Mouse (Mus musculus) layer of hippocampus, adult 8-10 months (tissue): ENCODE data around the gene Ntn3. TPM values are rescaled to one million over a fixed set of nuclear protein-coding genes. Genes with fewer than 3 reads are reported as not detected.

Source experiments
- DNase-seq, 2 experiments: peaks; one replicate each; pipeline ENCODE4 v3.0.0; 2022; ENCODE audit warnings: low spot score in 2 of 2
- total RNA-seq, 4 experiments: library from RNA; stranded (reverse); gene quantifications; 2 replicates each; pipeline ENCODE4 v1.2.4; 2022

Gene Ntn3
- total RNA-seq, 4 experiments from 2014 or later = 8.6 to 10.1 (median 9.3) TPM

DNA sequence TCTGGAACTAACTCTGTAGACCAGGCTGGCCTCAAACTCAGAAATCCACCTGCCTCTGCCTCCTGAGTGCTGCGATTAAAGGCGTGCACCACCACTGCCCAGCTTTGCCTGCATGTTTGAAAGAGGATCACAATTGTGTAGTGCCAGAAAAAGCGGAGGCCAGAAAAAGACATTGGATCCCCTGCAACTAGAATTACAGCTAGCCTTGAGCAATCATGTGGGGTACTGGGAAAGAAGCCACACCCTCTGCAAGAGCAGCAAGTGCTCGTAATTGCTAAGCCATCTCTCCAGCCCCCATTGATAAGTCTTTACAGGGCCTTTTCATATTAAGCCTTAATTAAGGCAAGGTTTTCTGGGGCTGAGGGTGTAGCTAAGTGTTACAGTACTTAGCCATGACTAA lies 17.9 kb downstream of the Ntn3 start:
- DNase-seq = no peak

DNA sequence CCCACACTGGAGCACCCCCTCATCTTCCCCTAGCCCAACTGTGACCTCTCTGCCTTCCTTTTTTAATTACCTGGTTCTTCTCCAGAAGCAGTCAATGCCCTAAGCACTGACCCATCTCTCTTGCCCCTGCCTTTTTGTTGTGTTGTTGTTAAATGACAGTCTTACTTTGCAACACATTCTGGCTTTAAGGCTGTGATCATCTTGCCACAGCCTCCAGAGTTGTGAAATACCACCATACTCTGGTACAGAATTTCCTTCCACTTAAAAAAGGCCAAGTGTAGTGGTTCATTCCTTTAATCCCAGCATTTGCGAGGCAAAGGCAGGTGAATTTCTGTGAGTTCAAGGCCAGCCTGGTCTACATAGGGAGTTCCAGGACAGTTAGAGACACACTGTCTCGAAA lies 18.4 kb downstream of the Ntn3 start:
- no peak for DNase-seq

DNA sequence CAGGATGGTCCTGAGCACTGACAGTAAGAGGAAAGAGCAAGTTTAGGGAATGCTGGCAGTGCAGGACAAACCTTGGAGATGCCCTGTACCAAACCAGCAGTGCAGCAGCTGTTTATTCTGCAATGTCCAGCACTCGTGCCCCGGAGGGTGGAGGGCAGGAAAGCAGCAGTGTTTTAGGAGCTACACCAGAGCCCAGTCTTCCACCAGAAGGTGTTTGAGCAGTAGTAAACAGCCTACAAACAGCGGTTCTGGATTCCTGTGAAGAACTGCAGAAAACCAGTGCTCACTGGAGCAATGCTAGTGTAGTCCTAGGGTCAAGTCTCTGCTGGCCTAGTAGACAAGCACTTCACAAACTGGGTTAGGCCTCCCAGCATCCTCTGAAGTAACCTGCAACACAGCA lies 35.1 kb downstream of the Ntn3 start:
- DNase-seq = no peak

DNA sequence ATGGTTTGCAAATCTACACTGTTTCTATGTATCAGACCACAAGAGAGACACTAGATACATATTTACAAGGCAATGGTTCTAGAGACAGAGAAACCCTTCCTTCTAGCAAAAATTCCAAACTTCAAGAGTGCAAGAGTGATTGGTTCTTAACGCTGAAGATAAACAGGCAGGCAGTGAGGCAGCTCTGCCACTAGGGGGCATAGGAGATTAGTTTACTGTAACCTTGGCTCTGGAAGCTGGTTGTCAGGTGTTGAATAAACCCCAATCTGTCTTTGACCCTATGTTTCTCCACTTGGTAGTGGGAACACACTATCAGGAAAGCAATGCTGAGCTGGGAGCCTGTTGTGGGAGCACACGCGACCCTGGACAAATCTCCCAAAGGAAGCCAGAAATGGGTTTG lies 35.9 kb downstream of the Ntn3 start:
- DNase-seq = peak; percentile 61 to 69

DNA sequence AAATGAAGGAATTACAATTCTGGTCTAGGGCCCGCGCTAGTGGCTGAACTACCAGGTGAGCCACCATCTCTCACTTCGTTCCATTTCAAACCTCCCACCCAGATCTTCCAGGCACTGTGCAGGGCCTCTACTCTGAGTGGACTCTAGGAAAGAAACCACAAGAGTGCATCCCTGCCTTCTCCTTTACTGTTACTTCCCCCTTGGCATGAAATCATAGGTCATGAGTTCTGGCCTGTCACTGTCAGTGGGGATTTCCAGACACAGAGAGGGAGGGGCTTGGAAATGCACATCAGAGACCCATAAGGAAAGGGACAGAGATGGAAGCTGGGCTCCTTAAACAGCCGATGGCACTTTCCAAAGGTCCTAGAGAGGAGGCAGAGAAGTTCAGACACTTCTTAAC lies 37.6 kb downstream of the Ntn3 start:
- DNase-seq = no peak

DNA sequence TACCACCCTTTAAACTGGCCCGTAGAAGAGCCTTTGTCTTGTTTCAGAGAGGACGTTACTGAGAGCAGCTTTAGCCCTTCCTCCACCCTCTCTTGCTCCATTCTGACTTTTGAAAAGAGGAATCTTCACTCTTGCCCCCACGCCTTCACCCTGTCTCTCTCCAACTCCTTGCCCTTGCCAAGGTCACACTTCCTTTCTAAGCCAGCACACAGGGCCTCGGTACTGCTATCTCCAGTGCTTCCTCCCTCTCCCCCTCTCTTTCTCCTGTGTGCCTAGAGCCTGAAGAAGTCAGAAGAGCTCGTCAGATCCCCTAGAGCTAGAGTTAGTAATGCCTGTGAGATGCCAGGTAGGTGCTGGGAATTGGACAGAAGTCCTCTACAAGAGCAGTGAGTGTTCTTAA lies 38.6 kb downstream of the Ntn3 start:
- no peak for DNase-seq

DNA sequence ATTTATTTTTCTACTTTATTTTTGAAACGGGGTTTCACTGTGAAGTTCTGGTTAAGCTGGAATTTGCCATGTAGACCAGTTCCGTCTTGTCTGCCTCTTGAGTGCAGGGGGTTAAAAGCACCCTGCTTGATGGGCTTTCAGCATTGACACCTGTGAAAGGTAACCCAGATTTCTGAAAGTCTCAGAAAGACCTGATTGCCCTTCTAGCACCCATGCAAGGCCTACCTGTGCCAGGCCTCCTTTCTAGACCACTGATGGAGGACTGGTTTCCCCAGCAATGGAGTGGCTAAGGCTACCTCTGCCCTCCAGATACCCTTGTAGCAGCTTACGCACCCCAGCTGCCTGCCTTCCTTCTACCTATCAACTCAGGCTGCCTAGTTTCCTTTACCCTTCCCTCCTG lies 39.2 kb downstream of the Ntn3 start:
- peak in 1 of 2 experiments; percentile 26 for DNase-seq

DNA sequence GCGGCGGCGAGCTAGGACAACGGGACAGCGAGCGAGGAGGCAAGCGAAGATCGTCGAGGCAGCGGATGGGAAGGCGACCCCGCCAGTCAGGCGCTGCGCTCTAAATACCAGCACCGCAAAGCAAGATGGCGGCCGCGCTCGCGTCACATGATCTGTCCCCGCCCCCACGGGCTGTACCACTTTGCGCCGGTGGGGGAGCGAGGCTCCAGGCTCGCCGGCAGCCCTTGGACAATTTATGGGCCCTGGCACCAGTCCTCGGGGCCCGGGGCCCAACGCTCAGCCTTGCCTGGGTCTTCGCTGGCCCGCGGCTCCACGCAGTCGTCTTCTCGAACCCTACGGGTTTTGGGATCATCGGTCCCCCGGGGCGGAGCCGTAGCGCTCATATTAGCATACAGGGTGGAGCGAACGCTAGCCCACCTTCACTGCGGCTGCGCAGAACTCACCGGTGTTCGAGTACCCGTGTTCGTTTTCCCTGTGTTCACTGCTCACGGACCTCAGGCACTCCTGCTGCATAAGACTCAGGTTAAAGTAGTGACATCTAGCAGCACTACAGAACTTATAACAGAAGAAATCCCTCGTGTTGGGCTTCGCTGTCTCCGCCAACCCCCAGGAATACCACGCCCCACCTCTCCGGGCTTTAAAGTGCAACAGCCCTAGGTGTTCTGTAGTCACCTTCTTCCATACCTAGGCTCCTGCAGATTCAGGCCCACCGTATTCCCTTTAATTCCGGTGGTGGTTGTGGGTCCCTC lies 39.8 kb downstream of the Ntn3 start, which contains the start of gene Atp6v0c:
TSS of gene Atp6v0c (minus strand) at position 386 of the 749 bp plus-strand sequence.
- DNase-seq = peak; percentile 93 to 97

DNA sequence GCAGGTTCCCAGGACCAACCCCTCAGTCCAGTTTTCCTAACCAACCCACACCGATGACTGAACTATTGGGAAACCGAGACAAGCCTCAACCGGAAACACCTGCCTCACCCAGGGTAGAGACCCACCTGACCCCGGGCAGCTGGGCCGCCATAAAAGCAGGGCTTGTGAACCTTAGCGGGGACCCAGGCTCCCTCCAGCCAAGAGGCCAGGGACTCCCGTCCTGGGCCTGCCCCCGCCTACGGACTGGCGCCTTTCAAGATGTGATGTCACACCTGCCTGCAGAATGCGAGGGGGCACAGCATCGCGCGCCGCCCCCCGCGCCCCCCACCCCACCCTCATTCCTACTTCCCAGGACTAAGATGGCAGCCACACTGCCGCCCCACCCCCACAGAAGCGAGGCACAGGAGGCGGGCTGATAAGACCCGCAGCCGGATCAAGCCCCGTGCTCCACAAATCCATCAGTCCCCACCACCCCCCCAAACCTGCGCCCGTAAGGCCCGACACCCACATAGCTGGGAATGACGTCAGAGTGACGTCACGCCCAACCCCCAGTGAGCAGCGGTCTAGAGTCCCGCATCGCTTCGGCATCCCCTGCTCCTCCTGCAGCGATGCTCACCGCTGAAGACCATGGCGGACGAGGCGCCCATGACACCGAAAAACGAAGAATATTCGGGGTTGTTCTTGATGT lies 40.6 kb downstream of the Ntn3 start:
- peak; percentile 70 to 75 for DNase-seq

DNA sequence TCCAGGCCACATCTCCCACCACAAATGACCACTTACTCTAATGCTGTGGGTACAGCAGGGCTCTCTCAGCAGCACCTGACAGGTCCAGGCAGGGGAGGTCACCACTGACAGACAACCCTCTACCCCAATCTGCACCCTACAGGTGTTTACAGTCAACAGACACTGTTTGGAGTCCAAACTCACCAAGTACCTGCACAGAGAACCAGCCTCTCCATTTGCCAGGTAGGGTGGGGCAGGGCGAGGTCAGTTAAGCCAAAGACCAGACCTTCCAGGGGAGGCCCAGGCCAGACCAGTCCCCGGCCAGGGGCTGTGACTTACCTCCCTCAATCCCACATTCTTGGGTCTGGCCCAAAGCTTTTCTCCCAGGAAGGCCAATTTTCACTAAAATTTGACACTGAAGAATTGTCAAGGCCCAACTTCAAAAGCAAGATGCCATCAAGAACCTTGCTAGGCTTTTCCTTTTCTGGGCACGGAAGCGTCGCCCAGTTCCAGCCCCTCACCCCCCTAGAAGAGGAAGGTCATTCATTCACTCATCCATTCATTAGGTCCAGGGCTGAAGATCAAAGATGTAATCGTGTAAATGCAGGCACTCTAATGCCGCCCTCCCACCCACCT lies 41.3 kb downstream of the Ntn3 start:
- peak in 1 of 2 experiments; percentile 6 for DNase-seq

DNA sequence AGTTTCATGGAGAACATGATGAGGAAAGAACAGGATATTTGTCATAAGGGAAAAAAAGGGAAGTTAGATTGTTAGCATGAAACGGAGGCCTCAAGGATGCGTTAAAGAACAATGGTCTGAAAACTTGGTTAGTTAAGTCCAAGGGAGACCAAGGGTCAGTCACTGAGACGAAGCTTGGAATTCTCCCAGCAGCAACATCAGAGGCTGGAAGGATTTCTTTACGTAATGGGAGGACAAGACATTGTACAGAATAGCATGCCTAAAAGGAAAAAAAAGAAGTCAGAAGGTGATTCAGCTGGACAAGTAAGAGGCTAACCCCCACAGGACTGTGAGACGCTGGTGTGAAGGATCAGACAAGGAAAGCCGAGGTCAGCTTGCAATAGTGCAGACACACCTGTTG lies 42.2 kb downstream of the Ntn3 start:
- DNase-seq = no peak

DNA sequence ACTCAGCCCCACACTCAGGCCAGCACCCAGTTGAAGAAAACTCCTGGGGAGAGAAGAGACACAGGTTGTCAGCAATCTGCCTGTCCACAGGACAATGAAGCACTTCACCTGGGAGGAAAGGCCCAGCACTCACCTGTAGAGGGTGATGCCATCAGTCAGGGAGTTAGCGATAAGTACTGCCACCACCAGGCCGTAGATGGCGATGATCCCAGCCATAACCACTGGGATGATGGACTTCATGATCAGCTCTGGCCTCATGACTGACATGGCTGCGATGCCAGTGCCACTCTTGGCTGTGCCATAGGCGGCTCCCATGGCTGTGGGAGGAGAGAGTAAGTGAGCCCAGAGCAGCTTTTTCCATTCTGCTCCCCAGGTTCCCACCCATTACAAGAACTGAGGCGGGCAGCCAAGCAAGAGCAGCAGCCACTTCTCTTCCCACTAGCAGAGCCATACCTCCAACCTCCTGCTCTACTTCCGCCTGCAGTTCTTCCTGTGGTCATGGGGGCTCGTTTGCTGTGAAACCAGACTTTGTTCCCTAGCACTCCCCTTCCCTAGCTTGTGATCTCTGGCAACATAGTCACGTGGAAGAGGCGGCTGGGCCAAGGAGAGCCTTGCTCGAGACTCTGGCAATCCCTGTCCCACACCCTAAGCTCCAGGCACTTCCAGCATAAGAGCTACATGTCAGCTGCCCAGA lies 44.6 kb downstream of the Ntn3 start:
- DNase-seq = no peak

DNA sequence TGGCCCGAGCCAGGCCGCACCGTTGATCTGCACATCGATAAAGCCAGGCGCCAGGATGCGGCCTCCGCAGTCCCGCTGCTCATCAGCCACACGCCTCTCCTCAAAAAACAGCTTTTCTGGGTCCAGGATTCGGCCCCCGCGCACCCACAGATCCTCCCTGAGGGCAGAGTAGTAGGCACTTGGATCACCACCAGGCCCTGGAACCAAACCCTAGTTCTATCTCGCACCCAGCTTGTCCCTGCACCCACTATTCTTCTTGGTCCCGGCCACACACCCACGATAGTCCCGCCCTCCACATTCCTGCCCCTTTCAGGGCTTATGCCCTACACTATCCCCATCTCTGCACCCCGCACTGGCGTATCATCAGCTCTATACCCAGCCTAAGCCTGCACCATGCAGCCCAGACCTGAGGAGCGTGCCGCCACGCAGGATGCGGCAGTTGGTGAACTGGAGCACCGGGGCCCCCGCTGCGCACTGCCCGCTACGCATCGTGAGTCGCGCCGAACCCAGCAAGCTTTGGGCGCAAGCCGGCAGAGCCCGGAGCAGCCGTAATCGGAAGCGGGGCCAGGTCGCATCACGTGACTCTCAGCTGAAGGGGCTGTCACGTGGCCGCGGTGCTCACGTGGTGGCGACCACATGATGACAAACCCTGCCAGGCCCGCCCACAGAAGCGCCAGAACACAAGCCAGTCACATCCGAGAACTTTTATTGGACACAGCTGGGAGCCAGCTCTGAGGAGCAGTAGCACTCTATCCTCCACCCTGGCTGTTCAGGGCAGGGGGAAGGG lies 46.0 kb downstream of the Ntn3 start, which contains the start of gene Amdhd2:
TSS of gene Amdhd2 (minus strand) at position 591 of the 787 bp plus-strand sequence.
- DNase-seq = peak; percentile 96 to 99

DNA sequence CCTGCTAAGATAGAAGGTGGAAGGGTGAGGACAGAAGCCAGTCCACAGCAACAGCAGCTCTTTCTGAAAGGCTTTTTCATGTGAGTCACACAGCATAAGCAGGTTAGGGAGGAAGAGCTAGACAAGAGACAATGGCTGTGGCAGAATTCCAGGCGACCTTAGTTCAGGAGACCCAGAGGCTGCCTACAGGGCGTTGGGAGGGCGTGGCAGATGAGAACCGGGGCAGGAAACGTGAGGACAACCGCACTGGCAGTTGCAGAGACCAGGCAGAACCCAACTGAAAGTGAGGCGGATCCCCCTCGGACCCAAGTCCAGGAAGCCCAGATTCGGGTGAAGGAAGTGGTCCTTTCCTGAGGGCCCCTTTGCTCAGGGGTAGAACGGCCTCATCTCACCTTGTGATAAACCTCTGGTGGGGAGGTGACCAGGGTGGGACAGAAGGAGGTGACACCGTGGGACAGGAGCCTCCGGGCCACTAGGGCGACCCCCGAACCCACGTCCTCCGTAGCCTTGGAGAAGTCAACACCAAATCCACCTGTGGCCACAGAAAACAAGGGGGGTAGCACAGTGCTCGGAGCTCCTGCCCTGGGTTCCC lies 46.7 kb downstream of the Ntn3 start:
- DNase-seq = no peak

DNA sequence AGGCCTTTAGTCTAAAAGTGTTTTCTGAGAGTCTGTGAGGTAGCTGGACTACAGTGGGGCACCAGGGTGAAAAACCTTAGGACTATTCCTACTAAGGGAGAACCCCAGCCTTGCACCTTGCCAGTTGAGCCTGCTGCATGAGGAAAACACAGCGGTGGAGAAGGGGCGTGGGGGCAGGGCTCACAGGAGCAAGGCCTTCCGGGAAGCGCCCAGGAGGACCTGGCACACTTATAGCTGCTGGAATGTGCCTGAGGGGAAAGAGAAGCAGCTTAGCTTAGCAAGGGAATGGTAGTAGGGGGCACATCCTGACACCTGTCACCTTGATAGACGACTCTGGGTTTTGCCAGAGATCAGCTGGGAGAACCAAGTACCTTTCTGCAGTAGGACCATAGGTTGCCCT lies 47.9 kb downstream of the Ntn3 start:
- DNase-seq = no peak

DNA sequence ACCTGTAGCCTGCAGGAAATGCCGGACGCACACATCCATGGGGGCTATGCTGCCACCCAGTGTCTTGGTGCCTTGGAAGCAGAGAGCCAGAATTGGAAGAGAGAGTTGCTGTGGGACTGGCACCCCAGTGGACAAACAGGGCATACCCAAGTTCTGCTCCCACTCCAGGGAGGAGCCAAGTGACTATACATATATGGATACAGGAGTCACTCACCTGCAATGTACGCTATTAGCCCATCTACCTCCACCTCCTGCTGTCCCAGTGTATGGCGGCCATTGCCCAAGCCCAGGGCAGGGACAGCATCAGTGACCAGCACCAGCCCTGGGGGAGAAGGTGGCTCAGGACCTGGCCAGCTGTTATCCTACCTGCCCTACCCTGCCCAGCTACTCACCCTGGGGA lies 51.8 kb downstream of the Ntn3 start:
- no peak for DNase-seq

DNA sequence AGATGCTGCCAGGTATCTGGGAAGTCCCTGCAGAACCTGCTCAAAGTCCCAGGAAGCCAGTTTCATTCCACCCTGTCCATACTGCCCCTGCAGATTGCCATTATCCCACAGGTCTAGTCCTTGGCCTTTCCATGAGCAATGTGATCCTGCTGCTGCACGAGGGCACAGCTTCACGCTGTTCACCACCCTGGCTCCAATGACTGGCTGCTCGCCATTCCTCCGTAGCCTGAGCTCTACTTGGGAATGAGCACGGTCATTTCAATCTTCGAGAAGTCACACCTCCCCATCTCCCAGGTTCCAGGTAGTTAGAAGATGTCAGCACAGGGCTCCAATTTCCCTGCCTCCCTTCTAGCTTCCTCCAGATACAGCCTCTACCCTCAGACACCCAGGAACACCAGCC lies 52.2 kb downstream of the Ntn3 start:
- no peak for DNase-seq

DNA sequence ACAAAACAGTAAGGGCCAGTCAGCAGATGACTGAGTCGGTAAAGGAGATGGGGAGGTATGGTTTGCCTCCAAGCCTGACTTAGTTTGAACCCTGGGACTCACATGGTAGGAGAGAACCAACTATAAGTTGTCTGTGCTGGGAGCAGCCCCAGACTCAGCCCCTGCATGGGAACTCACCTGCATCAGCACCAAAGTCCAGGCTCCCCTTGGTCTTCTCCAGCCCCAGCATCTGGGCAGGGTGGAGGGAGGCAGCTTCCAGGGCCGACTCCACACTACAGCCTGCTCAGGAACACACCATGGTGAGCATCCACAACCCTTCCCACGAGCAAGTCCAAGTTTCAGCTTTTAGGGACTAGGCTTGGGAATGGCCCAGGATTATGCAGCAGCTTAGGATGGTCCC lies 52.9 kb downstream of the Ntn3 start:
- DNase-seq = no peak

DNA sequence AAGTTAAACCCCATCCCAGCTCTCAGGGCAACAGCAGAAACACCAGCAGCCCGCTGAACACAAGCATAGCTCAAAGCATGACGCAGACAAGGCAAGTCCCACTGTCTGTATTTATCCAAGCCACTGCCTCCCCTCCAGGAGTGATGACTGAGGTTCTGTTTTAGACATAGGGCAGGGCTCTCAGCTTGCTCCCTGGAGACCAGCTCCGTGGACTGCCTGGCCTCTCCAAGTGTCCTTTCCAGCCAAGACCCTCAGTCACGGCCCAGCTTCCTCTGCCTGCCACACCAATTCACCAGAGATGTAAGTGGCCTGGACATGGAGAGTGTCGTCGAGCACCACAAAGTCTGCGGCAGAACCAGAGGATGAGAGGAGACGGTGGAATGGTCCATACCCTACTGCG lies 53.6 kb downstream of the Ntn3 start:
- no peak for DNase-seq

DNA sequence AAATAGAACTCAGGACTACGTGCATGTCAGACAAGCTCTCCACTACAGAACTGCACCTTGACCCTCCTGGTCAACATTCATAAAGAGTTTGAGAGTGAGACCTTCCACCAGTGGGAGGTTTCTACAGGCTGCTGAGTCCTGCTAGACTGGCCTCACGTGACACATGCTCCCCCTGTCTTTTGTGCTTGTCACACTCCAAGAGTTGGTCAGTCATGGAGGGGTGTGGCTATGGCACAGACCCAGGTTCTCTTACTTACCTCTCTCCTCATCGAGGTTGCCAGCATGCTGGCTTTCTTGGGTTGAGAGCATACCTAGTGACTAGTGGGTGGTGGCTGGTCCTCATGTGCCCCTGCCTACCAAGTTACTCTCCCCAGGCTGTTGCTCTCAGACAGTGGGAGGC lies 54.9 kb downstream of the Ntn3 start:
- no peak for DNase-seq
